Mouse (Mus musculus) retina, postnatal 1 day (tissue): ENCODE data around the gene Tirap.

Experiments
- DNase-seq: peaks from one replicate; pipeline ENCODE4 v3.0.0-alpha.2; 2012

Gene Tirap

GRCm38 (mm10) chr9:35199772-35200471 is at the start of gene Tirap, which contains the start of gene Srpr:
Gene Tirap, minus strand, starts transcription at chr9:35200291.
Gene Srpr, plus strand, starts transcription at chr9:35200175.
- peak; percentile 94 for DNase-seq

GRCm38 (mm10) chr9:35249476-35249875 is 49.4 kb upstream of the Tirap start:
- DNase-seq = no peak

- no peak for DNase-seq
Measured at GRCm38 (mm10) chr9:35247405-35247804, 47.3 kb upstream of the Tirap start.

- no peak for DNase-seq
Measured at GRCm38 (mm10) chr9:35239734-35240133, 39.6 kb upstream of the Tirap start.

- DNase-seq = no peak
Measured at GRCm38 (mm10) chr9:35238915-35239571, 39.0 kb upstream of the Tirap start.

GRCm38 (mm10) chr9:35238371-35238770 is 38.3 kb upstream of the Tirap start:
- no peak for DNase-seq

GRCm38 (mm10) chr9:35235996-35236395 is 35.9 kb upstream of the Tirap start:
- no peak for DNase-seq

GRCm38 (mm10) chr9:35228671-35229070 is 28.6 kb upstream of the Tirap start:
- no peak for DNase-seq

GRCm38 (mm10) chr9:35223466-35223865 is 23.4 kb upstream of the Tirap start:
- no peak for DNase-seq

GRCm38 (mm10) chr9:35217963-35218362 is 17.9 kb upstream of the Tirap start:
- no peak for DNase-seq

- DNase-seq = no peak
Measured at GRCm38 (mm10) chr9:35211573-35212511, 11.8 kb upstream of the Tirap start.

GRCm38 (mm10) chr9:35210542-35211474 is 10.7 kb upstream of the Tirap start, which contains the start of gene Foxred1:
Gene Foxred1, minus strand, starts transcription at chr9:35211055.
- DNase-seq = peak; percentile 100

- no peak for DNase-seq
Measured at GRCm38 (mm10) chr9:35204421-35204820, 4.3 kb upstream of the Tirap start.

GRCm38 (mm10) chr9:35203536-35203935 is 3.4 kb upstream of the Tirap start:
- no peak for DNase-seq

GRCm38 (mm10) chr9:35200529-35201060 is 504 bp upstream of the Tirap start:
- DNase-seq = no peak

- no peak for DNase-seq
Measured at GRCm38 (mm10) chr9:35198945-35199771, 933 bp downstream of the Tirap start.

GRCm38 (mm10) chr9:35198351-35198750 is 1.7 kb downstream of the Tirap start:
- no peak for DNase-seq

- DNase-seq = no peak
Measured at GRCm38 (mm10) chr9:35197625-35198024, 2.5 kb downstream of the Tirap start.

- DNase-seq = no peak
Measured at GRCm38 (mm10) chr9:35194048-35194447, 6.0 kb downstream of the Tirap start.

- no peak for DNase-seq
Measured at GRCm38 (mm10) chr9:35192983-35193542, 7.0 kb downstream of the Tirap start.

- DNase-seq = no peak
Measured at GRCm38 (mm10) chr9:35188700-35189099, 11.4 kb downstream of the Tirap start.
